Mouse (Mus musculus): ENCODE measurements around the gene Pycr2.

GRCm38 (mm10) chr1:180875126-180875525, 29.0 kb upstream of the Pycr2 start:
- TF ChIP-seq CTCF (IDR thresholded peaks at IDR 0.05; ENCODE audit: low read depth) (no peak), EP300 (optimal IDR thresholded peaks at IDR 0.05) (no peak)

Data from stomach, postnatal 0 days (tissue).